Mouse (Mus musculus): ENCODE data around the gene Aagab. TPM values are rescaled to one million over a fixed set of nuclear protein-coding genes. Genes with fewer than 3 reads are reported as not detected.

The Aagab gene
- polyA plus RNA-seq, 1 experiment from 2014 or later: 64.5 TPM

DNA sequence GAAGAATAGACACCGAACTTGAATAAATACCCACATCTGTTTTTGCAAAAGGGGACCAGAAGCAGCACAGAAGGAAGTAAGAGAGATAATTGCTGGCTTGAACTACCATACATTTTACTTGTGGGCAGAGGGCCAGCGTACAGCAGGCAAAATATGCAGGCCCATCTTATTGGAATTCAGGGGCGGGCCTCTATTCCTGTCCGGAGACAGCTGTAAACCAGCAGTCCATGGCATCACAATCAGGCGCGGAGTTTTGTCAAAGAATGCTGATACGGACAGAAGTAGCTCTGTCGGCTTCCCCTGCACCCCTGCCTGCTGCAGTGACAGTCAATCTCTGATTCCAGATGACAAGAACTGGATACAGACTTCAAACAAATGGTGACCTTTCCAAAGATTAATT, 33.7 kb upstream of the Aagab start:
- H3K9me3 ChIP-seq (ENCODE audit: control insufficient read depth, low read length): no peaks in the 10 kb centered on the region
- no peak overlapping the region for H3K4me2 ChIP-seq (ENCODE audit: low read length)
- H3K27ac ChIP-seq (replicated peaks; ENCODE audit: low read depth, low read length): no peak overlapping the region

DNA sequence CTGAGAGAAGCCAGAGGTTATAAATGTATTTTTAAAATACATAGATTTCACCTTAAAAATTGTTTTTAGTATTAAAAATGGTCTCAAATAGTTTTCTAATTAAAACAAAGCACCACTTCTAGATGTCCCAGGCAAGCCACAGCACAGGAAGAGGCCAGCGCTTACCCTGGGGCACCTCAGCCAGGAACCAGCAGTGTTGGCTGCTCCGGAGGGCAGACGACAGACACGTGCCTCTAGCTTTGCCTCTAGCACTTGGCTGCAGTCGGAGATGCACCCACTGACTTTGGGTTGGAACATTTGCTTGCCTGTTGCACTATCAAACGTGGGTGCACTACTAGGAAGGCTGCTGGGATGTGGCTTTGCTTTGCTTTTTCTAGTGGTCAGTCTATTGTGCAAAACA, 30.6 kb upstream of the Aagab start:
- ATAC-seq (ENCODE audit: low FRiP score, low TSS enrichment): no peak
- DNase-seq: no peak
- Histone ChIP-seq H3K9me3 (ENCODE audit: control insufficient read depth, low read length) (no peaks in the 10 kb centered on the region), H3K4me3 (replicated peaks; ENCODE audit: low read depth, low read length) (no peak overlapping the region), H3K27ac (replicated peaks; ENCODE audit: low read depth, low read length) (no peak overlapping the region), H3K9ac (replicated peaks; ENCODE audit: low read length) (no peak overlapping the region), H3K4me2 (ENCODE audit: low read length) (no peak overlapping the region), H3K36me3 (ENCODE audit: control insufficient read depth, insufficient read depth, low read length) (no peaks in the 10 kb centered on the region), H3K27me3 (ENCODE audit: control insufficient read depth, insufficient read depth, low read length) (no peaks in the 10 kb centered on the region), H3K4me1 (ENCODE audit: control insufficient read depth, insufficient read depth, low read length) (peaks cover 11% of the 10 kb centered on the region; the same call in 1 of the 2 replicates)
- WGBS: 26% methylated on average over 6 of the region's 6 CpGs

More for the DNA sequence above, 33.7 kb upstream of the Aagab start:
- 9% methylated on average over 8 of the region's 8 CpGs for WGBS
- Histone ChIP-seq H3K27me3 (ENCODE audit: control insufficient read depth, insufficient read depth, low read length) (no peaks in the 10 kb centered on the region), H3K9ac (replicated peaks; ENCODE audit: low read length) (no peak overlapping the region; the same call in 1 of the 2 replicates), H3K4me1 (ENCODE audit: control insufficient read depth, insufficient read depth, low read length) (peaks cover 11% of the 10 kb centered on the region; the same call in 1 of the 2 replicates), H3K36me3 (ENCODE audit: control insufficient read depth, insufficient read depth, low read length) (no peaks in the 10 kb centered on the region), H3K4me3 (replicated peaks; ENCODE audit: low read depth, low read length) (no peak overlapping the region)
- ATAC-seq (ENCODE audit: low FRiP score, low TSS enrichment): no peak
- peak; percentile 63 for DNase-seq

DNA sequence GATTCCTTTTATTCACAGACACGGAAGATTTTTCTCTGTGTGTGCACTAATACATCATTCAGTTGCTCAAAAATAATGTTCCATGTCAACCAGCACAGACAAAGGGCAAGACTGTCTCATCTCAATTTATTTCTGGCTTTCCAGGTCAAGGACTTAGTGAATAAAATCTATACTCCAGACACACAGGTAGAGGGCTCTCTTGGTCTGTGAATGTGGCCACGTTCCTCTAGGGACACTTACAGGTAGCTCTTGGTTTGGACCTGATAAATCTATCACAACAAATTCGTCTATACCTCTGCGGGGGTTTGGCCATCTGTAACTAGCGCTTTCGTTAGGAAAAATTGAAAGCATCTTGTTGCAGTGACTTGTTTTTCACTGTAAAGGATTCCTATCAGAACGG, 29.6 kb upstream of the Aagab start:
- H3K36me3 ChIP-seq (ENCODE audit: control insufficient read depth, insufficient read depth, low read length): no peaks in the 10 kb centered on the region
- 80% methylated on average over 7 of the region's 7 CpGs for WGBS
- H3K4me3 ChIP-seq (replicated peaks; ENCODE audit: low read depth, low read length): no peak overlapping the region
- DNase-seq: no peak
- no peaks in the 10 kb centered on the region for H3K27me3 ChIP-seq (ENCODE audit: control insufficient read depth, insufficient read depth, low read length)
- no peak overlapping the region for H3K27ac ChIP-seq (replicated peaks; ENCODE audit: low read depth, low read length)
- H3K4me2 ChIP-seq (ENCODE audit: low read length): no peak overlapping the region
- no peaks in the 10 kb centered on the region for H3K9me3 ChIP-seq (ENCODE audit: control insufficient read depth, low read length)
- no peak overlapping the region for H3K9ac ChIP-seq (replicated peaks; ENCODE audit: low read length)
- no peak for ATAC-seq (ENCODE audit: low FRiP score, low TSS enrichment)
- peaks cover 11% of the 10 kb centered on the region; the same call in 1 of the 2 replicates for H3K4me1 ChIP-seq (ENCODE audit: control insufficient read depth, insufficient read depth, low read length)

DNA sequence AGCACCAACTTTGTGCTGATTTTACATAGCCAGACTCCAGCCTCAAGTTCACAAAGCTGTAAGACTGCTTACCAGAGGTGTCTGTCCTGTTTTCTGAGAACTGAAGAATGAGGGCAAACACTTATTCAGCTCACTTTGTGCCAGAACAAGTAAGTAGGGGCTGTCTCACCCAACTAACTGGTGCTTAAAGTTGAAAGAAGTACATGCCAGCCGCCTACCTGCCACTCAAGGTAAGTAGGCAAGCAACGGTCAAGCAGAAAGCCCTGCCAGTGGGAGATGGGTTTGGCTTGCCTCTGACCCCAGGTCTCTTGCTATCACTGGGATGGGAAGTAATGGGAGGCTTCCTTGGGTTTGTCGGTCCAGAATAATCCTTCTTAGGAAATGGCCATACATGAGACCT, 25.0 kb upstream of the Aagab start:
- Histone ChIP-seq H3K9me3 (ENCODE audit: control insufficient read depth, low read length) (no peaks in the 10 kb centered on the region), H3K4me2 (ENCODE audit: low read length) (no peak overlapping the region), H3K36me3 (ENCODE audit: control insufficient read depth, insufficient read depth, low read length) (no peaks in the 10 kb centered on the region), H3K4me1 (ENCODE audit: control insufficient read depth, insufficient read depth, low read length) (no peaks in the 10 kb centered on the region), H3K27me3 (ENCODE audit: control insufficient read depth, insufficient read depth, low read length) (no peaks in the 10 kb centered on the region), H3K27ac (replicated peaks; ENCODE audit: low read depth, low read length) (no peak overlapping the region), H3K9ac (replicated peaks; ENCODE audit: low read length) (no peak overlapping the region), H3K4me3 (replicated peaks; ENCODE audit: low read depth, low read length) (no peak overlapping the region)
- DNase-seq (no peak), ATAC-seq (ENCODE audit: low FRiP score, low TSS enrichment) (no peak)
- WGBS: 89% methylated on average over 3 of the region's 3 CpGs

DNA sequence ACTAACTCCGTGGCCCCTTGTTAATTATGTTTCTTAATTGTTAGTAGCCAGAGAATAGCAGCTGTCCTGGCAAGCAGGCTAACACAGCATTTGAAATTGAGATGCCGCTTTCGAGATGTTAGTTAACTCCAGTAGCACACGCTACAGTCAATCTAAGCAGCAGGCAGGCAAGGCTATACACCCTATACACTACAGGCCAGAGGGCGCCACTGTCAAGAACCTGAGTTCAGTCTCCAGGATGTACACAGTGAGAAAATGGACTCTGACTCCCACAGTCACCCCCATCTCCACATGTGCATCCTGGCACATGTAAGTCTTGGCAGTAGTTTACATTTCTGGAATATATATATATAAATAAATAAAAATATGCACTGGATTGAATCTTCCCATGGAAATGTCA, 22.8 kb upstream of the Aagab start:
- no peaks in the 10 kb centered on the region for H3K4me1 ChIP-seq (ENCODE audit: control insufficient read depth, insufficient read depth, low read length)
- H3K4me3 ChIP-seq (replicated peaks; ENCODE audit: low read depth, low read length): no peak overlapping the region
- no peak for DNase-seq
- H3K9me3 ChIP-seq (ENCODE audit: control insufficient read depth, low read length): no peaks in the 10 kb centered on the region
- H3K27ac ChIP-seq (replicated peaks; ENCODE audit: low read depth, low read length): no peak overlapping the region
- 81% methylated on average over 5 of the region's 5 CpGs for WGBS
- no peak for ATAC-seq (ENCODE audit: low FRiP score, low TSS enrichment)
- H3K4me2 ChIP-seq (ENCODE audit: low read length): no peak overlapping the region
- H3K36me3 ChIP-seq (ENCODE audit: control insufficient read depth, insufficient read depth, low read length): no peaks in the 10 kb centered on the region
- no peak overlapping the region for H3K9ac ChIP-seq (replicated peaks; ENCODE audit: low read length)
- H3K27me3 ChIP-seq (ENCODE audit: control insufficient read depth, insufficient read depth, low read length): no peaks in the 10 kb centered on the region

GRCm38 (mm10) chr9:63580046-63580445, 22.4 kb upstream of the Aagab start:
- Histone ChIP-seq H3K36me3 (ENCODE audit: control insufficient read depth, insufficient read depth, low read length) (no peaks in the 10 kb centered on the region), H3K9me3 (ENCODE audit: control insufficient read depth, low read length) (no peaks in the 10 kb centered on the region), H3K9ac (replicated peaks; ENCODE audit: low read length) (no peak overlapping the region), H3K4me3 (replicated peaks; ENCODE audit: low read depth, low read length) (no peak overlapping the region), H3K27me3 (ENCODE audit: control insufficient read depth, insufficient read depth, low read length) (no peaks in the 10 kb centered on the region), H3K27ac (replicated peaks; ENCODE audit: low read depth, low read length) (no peak overlapping the region), H3K4me1 (ENCODE audit: control insufficient read depth, insufficient read depth, low read length) (no peaks in the 10 kb centered on the region), H3K4me2 (ENCODE audit: low read length) (no peak overlapping the region)
- WGBS: 85% methylated on average over 2 of the region's 2 CpGs
- DNase-seq (no peak), ATAC-seq (ENCODE audit: low FRiP score, low TSS enrichment) (no peak)

- no peaks in the 10 kb centered on the region for H3K27me3 ChIP-seq (ENCODE audit: control insufficient read depth, insufficient read depth, low read length)
- no peaks in the 10 kb centered on the region for H3K36me3 ChIP-seq (ENCODE audit: control insufficient read depth, insufficient read depth, low read length)
- no peak overlapping the region for H3K4me2 ChIP-seq (ENCODE audit: low read length)
- H3K27ac ChIP-seq (replicated peaks; ENCODE audit: low read depth, low read length): no peak overlapping the region
- DNase-seq (no peak), ATAC-seq (ENCODE audit: low FRiP score, low TSS enrichment) (no peak)
- H3K4me3 ChIP-seq (replicated peaks; ENCODE audit: low read depth, low read length): no peak overlapping the region
- peaks cover 5% of the 10 kb centered on the region; the same call in 1 of the 2 replicates for H3K9me3 ChIP-seq (ENCODE audit: control insufficient read depth, low read length)
- no peaks in the 10 kb centered on the region for H3K4me1 ChIP-seq (ENCODE audit: control insufficient read depth, insufficient read depth, low read length)
- H3K9ac ChIP-seq (replicated peaks; ENCODE audit: low read length): no peak overlapping the region
- 80% methylated on average over 4 of the region's 4 CpGs for WGBS
Observed at GRCm38 (mm10) chr9:63581778-63582177, 20.7 kb upstream of the Aagab start.

DNA sequence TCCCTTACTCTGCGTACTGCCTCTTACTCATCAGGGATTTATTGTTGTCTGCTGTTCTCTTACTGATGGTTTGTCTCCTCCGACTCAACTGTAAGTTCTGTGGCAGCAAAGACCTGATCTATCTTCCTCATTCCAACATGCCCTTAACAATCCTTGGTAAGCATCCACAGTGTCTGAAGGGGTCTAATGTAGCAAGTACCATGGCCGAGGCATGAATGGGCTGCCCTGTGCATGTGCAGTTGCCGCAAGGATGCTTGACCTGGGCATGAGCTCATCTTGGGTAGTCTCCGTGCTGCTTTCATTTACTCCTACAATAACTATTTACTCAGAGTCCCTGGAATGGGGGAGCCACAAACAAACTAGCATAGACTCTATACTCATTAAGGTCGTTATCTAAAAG, 17.2 kb upstream of the Aagab start:
- no peak overlapping the region for H3K4me2 ChIP-seq (ENCODE audit: low read length)
- ATAC-seq (ENCODE audit: low FRiP score, low TSS enrichment): no peak
- no peak overlapping the region for H3K9ac ChIP-seq (replicated peaks; ENCODE audit: low read length)
- DNase-seq: no peak
- H3K27me3 ChIP-seq (ENCODE audit: control insufficient read depth, insufficient read depth, low read length): no peaks in the 10 kb centered on the region
- H3K4me1 ChIP-seq (ENCODE audit: control insufficient read depth, insufficient read depth, low read length): no peaks in the 10 kb centered on the region
- H3K4me3 ChIP-seq (replicated peaks; ENCODE audit: low read depth, low read length): no peak overlapping the region
- H3K36me3 ChIP-seq (ENCODE audit: control insufficient read depth, insufficient read depth, low read length): no peaks in the 10 kb centered on the region
- 90% methylated on average over 6 of the region's 6 CpGs for WGBS
- H3K9me3 ChIP-seq (ENCODE audit: control insufficient read depth, low read length): peaks cover 9% of the 10 kb centered on the region; the same call in 1 of the 2 replicates
- H3K27ac ChIP-seq (replicated peaks; ENCODE audit: low read depth, low read length): no peak overlapping the region

DNA sequence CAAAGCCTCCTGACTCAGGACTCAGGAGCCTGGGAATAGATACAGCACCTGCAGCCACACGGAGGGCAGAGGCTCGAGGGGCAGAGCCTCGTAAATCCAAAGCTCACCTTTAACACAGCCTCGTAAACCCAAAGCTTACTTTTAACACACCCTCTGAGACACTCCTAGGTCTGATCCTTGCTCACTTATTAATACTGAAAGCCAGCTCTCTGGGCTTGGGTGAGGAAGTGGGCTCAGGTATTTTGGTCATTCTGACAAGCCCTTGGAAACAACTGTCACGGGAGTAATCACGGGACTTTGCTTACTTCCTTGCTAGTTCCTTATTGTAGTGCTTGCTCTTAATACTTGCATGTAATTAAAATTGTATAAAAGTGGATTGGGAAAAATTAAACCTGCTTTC, 13.3 kb upstream of the Aagab start:
- H3K27ac ChIP-seq (replicated peaks; ENCODE audit: low read depth, low read length): no peak overlapping the region
- DNase-seq (no peak), ATAC-seq (ENCODE audit: low FRiP score, low TSS enrichment) (no peak)
- H3K36me3 ChIP-seq (ENCODE audit: control insufficient read depth, insufficient read depth, low read length): no peaks in the 10 kb centered on the region
- no peaks in the 10 kb centered on the region for H3K4me1 ChIP-seq (ENCODE audit: control insufficient read depth, insufficient read depth, low read length)
- no peak overlapping the region for H3K4me3 ChIP-seq (replicated peaks; ENCODE audit: low read depth, low read length)
- WGBS: 84% methylated on average over 6 of the region's 6 CpGs
- H3K9me3 ChIP-seq (ENCODE audit: control insufficient read depth, low read length): peaks cover 9% of the 10 kb centered on the region; the same call in 1 of the 2 replicates
- H3K4me2 ChIP-seq (ENCODE audit: low read length): no peak overlapping the region
- H3K9ac ChIP-seq (replicated peaks; ENCODE audit: low read length): no peak overlapping the region
- no peaks in the 10 kb centered on the region for H3K27me3 ChIP-seq (ENCODE audit: control insufficient read depth, insufficient read depth, low read length)

Data from midbrain, embryonic 14.5 days (tissue).